Mouse (Mus musculus) embryonic facial prominence, embryonic 12.5 days (tissue): ENCODE results near the gene Rab1b. TPM values are rescaled to one million over a fixed set of nuclear protein-coding genes. Genes with fewer than 3 reads are reported as not detected.
A peak's percentile ranks its signal among the peaks of the same experiment; 100 is the strongest.

Experiments
- ATAC-seq: fragments of 200-750 bp; cut with Nextera tagmentation; 2 replicates; pipeline ENCODE4 v1.8.0; 2017; ENCODE audit not compliant: insufficient number of reproducible peaks, insufficient read depth, low FRiP score, low TSS enrichment
- H3K27ac ChIP-seq: fragments of 300-500 bp; sonication (generic); 2 replicates; pipeline ENCODE4 v1.5.1; 2016; ENCODE audit warnings: mild to moderate bottlenecking
- H3K27me3 ChIP-seq: fragments of 300-500 bp; sonication (generic); 2 replicates; pipeline ENCODE4 v1.6.1; 2016; ENCODE audit warnings: mild to moderate bottlenecking, moderate library complexity
- H3K36me3 ChIP-seq: fragments of 300-500 bp; sonication (generic); 2 replicates; pipeline ENCODE4 v1.6.1; 2016; ENCODE audit warnings: mild to moderate bottlenecking
- H3K4me1 ChIP-seq: fragments of 300-500 bp; sonication (generic); 2 replicates; pipeline ENCODE4 v1.6.1; 2016
- H3K4me2 ChIP-seq: fragments of 300-500 bp; sonication (generic); replicated peaks from 2 replicates; pipeline ENCODE4 v1.6.1; 2016; ENCODE audit warnings: mild to moderate bottlenecking, moderate library complexity
- H3K4me3 ChIP-seq: fragments of 300-500 bp; sonication (generic); 2 replicates; pipeline ENCODE4 v1.5.1; 2016; ENCODE audit warnings: mild to moderate bottlenecking
- H3K9ac ChIP-seq: fragments of 300-500 bp; sonication (generic); 2 replicates; pipeline ENCODE4 v1.6.1; 2016; ENCODE audit warnings: mild to moderate bottlenecking, moderate library complexity
- H3K9me3 ChIP-seq: fragments of 300-500 bp; sonication (generic); 2 replicates; pipeline ENCODE4 v1.6.1; 2016; ENCODE audit warnings: mild to moderate bottlenecking, moderate library complexity
- WGBS: fragments of 180-500 bp; shearing (Covaris S2); methylation state at CpG from one replicate; pipeline ENCODE4 v1.1.7; 2016; 5-methylcytosine and 5-hydroxymethylcytosine counted together
- polyA plus RNA-seq: library from polyadenylated mRNA; unstranded; fragments of >200 nt; fragmentation: Nextera tagmentation; extraction: Ambion mirVana; gene quantifications from 2 replicates; pipeline ENCODE4 v1.2.1, GENCODE M21; 2016

Gene Rab1b
- polyA plus RNA-seq, 1 experiment from 2014 or later, result 248 TPM

GRCm38 (mm10) chr19:5117494-5118383, 10.9 kb upstream of the Rab1b start:
- H3K27ac ChIP-seq, result peak overlapping the region; percentile 92
- H3K4me2 ChIP-seq, result peak overlapping the region; percentile 89
- H3K36me3 ChIP-seq, result peaks cover 6% of the 10 kb centered on the region
- H3K4me3 ChIP-seq, result peak overlapping the region; percentile 77
- ATAC-seq, result peak; percentile 77
- no peaks in the 10 kb centered on the region for H3K9me3 ChIP-seq
- no peaks in the 10 kb centered on the region for H3K27me3 ChIP-seq
- H3K4me1 ChIP-seq, result peaks cover 19% of the 10 kb centered on the region
- WGBS, result under 1% methylated on average over 77 of the region's 83 CpGs
- peak overlapping the region; percentile 74 for H3K9ac ChIP-seq

GRCm38 (mm10) chr19:5113783-5114182, 6.9 kb upstream of the Rab1b start:
- H3K36me3 ChIP-seq, result peaks cover 44% of the 10 kb centered on the region

GRCm38 (mm10) chr19:5109659-5110453, 3.0 kb upstream of the Rab1b start:
- 76% methylated on average over 19 of the region's 19 CpGs for WGBS
- Histone ChIP-seq H3K27me3 (no peaks in the 10 kb centered on the region), H3K4me1 (peaks cover 10% of the 10 kb centered on the region), H3K4me2 (no peak overlapping the region), H3K9me3 (no peaks in the 10 kb centered on the region), H3K9ac (no peak overlapping the region; the same call in 1 of the 2 replicates), H3K27ac (no peak overlapping the region), H3K4me3 (no peak overlapping the region), H3K36me3 (peaks cover 52% of the 10 kb centered on the region)
- ATAC-seq, result no peak

More at GRCm38 (mm10) chr19:5113783-5114182, 6.9 kb upstream of the Rab1b start:
- Histone ChIP-seq H3K27ac (no peak overlapping the region), H3K4me3 (no peak overlapping the region), H3K4me1 (peaks cover 16% of the 10 kb centered on the region), H3K9ac (no peak overlapping the region), H3K9me3 (no peaks in the 10 kb centered on the region), H3K27me3 (no peaks in the 10 kb centered on the region), H3K4me2 (no peak overlapping the region)
- 94% methylated on average over 7 of the region's 7 CpGs for WGBS
- no peak for ATAC-seq

GRCm38 (mm10) chr19:5108702-5109101, 1.8 kb upstream of the Rab1b start:
- Histone ChIP-seq H3K9me3 (no peaks in the 10 kb centered on the region), H3K9ac (no peak overlapping the region)
- WGBS, result 50% methylated on average over 4 of the region's 4 CpGs

GRCm38 (mm10) chr19:5108271-5108575, 1.4 kb upstream of the Rab1b start:
- ATAC-seq, result no peak
- Histone ChIP-seq H3K36me3 (peaks cover 64% of the 10 kb centered on the region), H3K4me2 (no peak overlapping the region), H3K9ac (no peak overlapping the region), H3K27me3 (no peaks in the 10 kb centered on the region), H3K27ac (no peak overlapping the region), H3K9me3 (no peaks in the 10 kb centered on the region), H3K4me1 (peaks cover 12% of the 10 kb centered on the region), H3K4me3 (no peak overlapping the region)
- WGBS, result 21% methylated on average over 5 of the region's 5 CpGs

More at GRCm38 (mm10) chr19:5108702-5109101, 1.8 kb upstream of the Rab1b start:
- Histone ChIP-seq H3K36me3 (peaks cover 60% of the 10 kb centered on the region), H3K27me3 (no peaks in the 10 kb centered on the region), H3K27ac (no peak overlapping the region), H3K4me2 (no peak overlapping the region), H3K4me3 (no peak overlapping the region), H3K4me1 (peaks cover 12% of the 10 kb centered on the region)
- no peak for ATAC-seq

- H3K9ac ChIP-seq, result no peak overlapping the region
- 74% methylated on average over 18 of the region's 18 CpGs for WGBS
- H3K4me3 ChIP-seq, result no peak overlapping the region
Observed at GRCm38 (mm10) chr19:5107556-5108270, 841 bp upstream of the Rab1b start.

GRCm38 (mm10) chr19:5106074-5106473, 798 bp downstream of the Rab1b start:
- WGBS, result 19% methylated on average over 9 of the region's 9 CpGs
- no peak for ATAC-seq
- H3K4me3 ChIP-seq, result peak overlapping the region; percentile 79
- peak overlapping the region; percentile 87 for H3K9ac ChIP-seq
- H3K27me3 ChIP-seq, result no peaks in the 10 kb centered on the region
- H3K27ac ChIP-seq, result peak overlapping the region; percentile 91
- peaks cover 12% of the 10 kb centered on the region for H3K4me1 ChIP-seq
- H3K9me3 ChIP-seq, result no peaks in the 10 kb centered on the region
- H3K4me2 ChIP-seq, result peak overlapping the region; percentile 87
- peaks cover 69% of the 10 kb centered on the region for H3K36me3 ChIP-seq

More at GRCm38 (mm10) chr19:5107556-5108270, 841 bp upstream of the Rab1b start:
- no peaks in the 10 kb centered on the region for H3K27me3 ChIP-seq
- H3K36me3 ChIP-seq, result peaks cover 67% of the 10 kb centered on the region
- H3K27ac ChIP-seq, result no peak overlapping the region
- no peak overlapping the region for H3K4me2 ChIP-seq
- no peak for ATAC-seq
- H3K9me3 ChIP-seq, result no peaks in the 10 kb centered on the region
- H3K4me1 ChIP-seq, result peaks cover 12% of the 10 kb centered on the region

- ATAC-seq, result peak; percentile 48
- H3K27me3 ChIP-seq, result no peaks in the 10 kb centered on the region
- H3K9ac ChIP-seq, result peak within 1 kb of the TSS; percentile 93
- peak within 1 kb of the TSS; percentile 79 for H3K4me3 ChIP-seq
- 2% methylated on average over 48 of the region's 48 CpGs for WGBS
- H3K4me1 ChIP-seq, result peaks cover 52% of the 10 kb centered on the region
- H3K9me3 ChIP-seq, result no peaks in the 10 kb centered on the region
- H3K36me3 ChIP-seq, result peaks cover 48% of the 10 kb centered on the region
- peak within 1 kb of the TSS; percentile 98 for H3K4me2 ChIP-seq
- H3K27ac ChIP-seq, result peak within 1 kb of the TSS; percentile 71
Observed at GRCm38 (mm10) chr19:5098363-5099143, 8.3 kb downstream of the Rab1b start, which contains the start of gene Cnih2. TSS of gene Cnih2 (minus strand) at chr19:5098521.

- Histone ChIP-seq H3K4me2 (peak overlapping the region; percentile 98), H3K9me3 (no peaks in the 10 kb centered on the region), H3K4me1 (peaks cover 52% of the 10 kb centered on the region), H3K9ac (peak overlapping the region; percentile 93), H3K27ac (peak overlapping the region; percentile 71; the same call in 1 of the 2 replicates), H3K27me3 (no peaks in the 10 kb centered on the region), H3K36me3 (peaks cover 47% of the 10 kb centered on the region), H3K4me3 (peak overlapping the region; percentile 79)
- ATAC-seq, result 0 out of 2 replicates have a peak, but pooled peaks have one; percentile 7
- WGBS, result 5% methylated on average over 24 of the region's 31 CpGs
Observed at GRCm38 (mm10) chr19:5097521-5098362, 9.1 kb downstream of the Rab1b start.

GRCm38 (mm10) chr19:5095887-5096474, 10.9 kb downstream of the Rab1b start:
- Histone ChIP-seq H3K27me3 (no peaks in the 10 kb centered on the region), H3K9me3 (no peaks in the 10 kb centered on the region), H3K27ac (no peak overlapping the region), H3K36me3 (peaks cover 47% of the 10 kb centered on the region), H3K4me2 (peak overlapping the region; percentile 98), H3K9ac (0 out of 2 replicates have a peak overlapping the region, but pooled peaks have one; percentile 12), H3K4me1 (peaks cover 52% of the 10 kb centered on the region), H3K4me3 (no peak overlapping the region)
- 14% methylated on average over 9 of the region's 9 CpGs for WGBS
- ATAC-seq, result no peak
